Mouse (Mus musculus): ENCODE measurements around the gene Frat2.
"Not testable (repeated sequence)": the region's sequence is repeated elsewhere in the genome, so short reads cannot be mapped to it uniquely, and the experiment has no call there.

Gene Frat2

DNA sequence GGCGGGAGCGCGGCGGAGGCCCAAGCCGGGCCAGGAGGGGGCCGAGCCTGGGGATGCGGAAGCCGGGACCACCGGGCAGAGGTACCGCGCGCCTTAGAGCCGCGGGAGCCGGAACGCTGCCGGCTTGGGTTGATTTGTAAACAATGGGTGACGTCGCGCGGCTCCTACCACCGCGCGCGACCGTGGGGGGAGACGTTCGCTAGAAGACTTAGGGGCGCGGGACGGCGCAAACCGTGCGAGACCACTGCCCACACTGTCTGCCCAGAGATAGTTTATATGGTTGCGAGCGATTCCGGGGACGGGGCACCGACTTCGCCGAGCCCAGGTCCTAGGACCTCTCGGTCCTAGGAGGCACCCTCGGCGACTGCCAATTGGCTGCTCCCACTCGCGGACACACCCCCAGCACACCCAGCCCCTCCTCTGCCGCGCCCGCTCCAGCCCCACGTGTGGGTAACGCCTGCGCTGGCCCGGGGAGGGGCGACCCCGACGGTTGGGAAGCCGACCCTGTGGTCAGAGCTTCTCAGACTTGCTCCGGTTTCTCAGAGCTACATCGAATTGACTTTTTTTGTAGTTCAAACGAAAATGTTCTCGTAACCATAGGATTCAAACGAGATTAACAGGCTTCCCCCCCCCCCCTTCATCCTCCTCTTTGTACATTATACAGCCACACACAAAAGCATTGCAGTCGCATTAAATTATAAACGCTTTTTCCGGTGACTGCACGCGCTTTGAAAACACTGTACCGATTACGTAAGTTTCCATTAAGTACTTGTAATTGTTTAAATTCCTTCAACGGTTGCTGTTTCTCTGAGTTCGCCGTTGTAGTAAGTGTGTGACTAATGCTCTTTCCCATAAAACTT lies at the start of gene Frat2:
Gene Frat2 (minus strand): TSS at position 141 of the 860 bp plus-strand sequence.
- DNase-seq = peak; percentile 91

DNA sequence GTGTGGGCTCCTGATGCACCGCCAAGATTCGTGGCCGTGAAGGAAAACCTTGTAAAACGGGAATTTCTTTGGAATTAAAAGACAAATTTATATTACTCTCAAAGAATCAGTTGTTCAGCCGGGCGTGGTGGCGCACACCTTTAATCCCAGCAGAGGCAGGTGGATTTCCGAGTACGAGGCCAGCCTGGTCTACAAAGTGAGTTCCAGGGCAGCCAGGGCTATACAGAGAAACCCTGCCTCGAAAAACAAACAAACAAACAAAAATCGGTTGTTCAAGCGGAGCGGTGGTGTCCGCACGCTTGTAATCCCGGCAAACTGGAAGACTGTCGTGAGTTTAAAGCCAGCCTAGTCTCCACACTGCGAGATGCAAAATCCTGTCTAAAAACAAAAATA lies 48.4 kb upstream of the Frat2 start:
- no peak for DNase-seq

DNA sequence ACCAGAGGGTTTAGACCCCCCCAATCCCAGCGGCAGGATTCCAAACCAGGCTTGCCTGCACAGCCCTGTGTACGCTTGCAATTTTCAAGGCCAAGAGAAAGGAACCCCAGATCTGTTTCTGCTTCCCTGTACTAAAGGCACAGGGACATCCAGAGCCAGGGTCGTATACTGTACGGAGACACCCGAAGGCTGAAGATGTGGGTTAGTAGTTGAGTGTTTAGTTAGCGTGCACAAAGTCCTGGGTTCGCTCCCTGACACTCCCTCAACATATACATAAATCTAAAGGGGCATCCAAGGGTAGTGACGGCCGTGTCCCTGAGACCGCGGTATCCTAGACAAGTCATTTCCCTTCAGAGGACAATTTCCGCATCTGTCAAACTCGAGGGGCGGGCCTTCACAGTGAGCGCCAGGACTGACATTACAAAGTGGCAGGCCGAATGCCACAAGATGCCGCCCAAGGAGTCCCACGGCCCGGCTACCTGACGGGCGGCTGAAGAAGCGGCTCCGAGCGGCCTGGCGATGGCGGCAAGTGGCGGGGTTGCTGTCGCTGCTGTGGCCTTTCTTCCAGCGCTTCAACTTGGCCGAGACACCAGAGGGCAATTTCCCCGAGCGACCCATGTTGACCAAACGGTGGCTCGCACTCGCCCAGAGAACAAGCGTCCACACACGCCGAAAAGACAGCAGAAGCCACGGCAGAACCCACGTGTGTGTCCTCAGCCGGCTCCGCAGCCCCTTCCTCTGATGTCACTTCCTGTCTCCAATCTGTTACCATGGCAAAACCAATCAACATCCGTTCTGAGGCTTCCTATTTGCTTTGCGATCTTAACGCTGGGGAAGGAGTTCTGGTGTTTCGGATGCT lies 47.8 kb upstream of the Frat2 start, which contains the start of gene Rrp12:
Gene Rrp12 (minus strand): TSS at position 714 of the 859 bp plus-strand sequence.
- DNase-seq = peak; percentile 79

DNA sequence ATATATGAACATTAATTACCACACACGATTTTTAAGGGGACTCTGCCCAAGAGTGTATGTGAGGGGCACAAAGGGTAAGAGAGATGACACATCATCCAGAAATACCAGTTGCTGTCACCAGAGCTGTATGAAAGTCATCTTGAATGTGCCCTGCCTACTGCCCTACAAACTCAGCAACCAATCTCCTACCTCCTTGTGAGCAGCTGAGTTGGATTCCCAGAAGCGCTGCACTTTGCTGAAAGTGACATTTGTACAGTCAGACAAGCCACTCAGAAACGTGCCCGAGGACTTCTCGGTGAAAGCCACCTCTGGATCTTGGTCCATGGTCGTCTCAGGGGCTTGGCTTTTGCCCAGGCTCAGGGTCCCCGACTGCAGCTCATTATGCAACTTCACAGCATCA lies 47.0 kb upstream of the Frat2 start:
- no peak for DNase-seq

DNA sequence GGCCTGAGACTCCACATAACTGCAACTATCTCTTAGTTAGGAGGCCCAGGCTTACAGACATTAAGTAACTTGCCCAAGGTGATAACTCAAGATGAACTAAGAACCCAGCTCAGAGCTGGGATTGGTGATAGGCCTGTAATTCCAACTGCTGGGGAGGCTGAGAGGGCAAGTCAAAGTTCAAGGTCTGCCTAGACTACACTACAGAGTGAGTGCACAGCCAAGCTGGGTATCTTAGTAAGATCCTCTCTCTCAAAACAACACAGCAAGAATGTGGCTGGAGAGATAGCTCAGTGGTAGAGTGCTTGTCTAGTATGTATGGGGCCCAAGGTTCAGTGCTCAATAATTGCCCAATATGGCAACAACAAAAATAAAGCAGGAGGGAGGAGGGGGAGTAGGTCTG lies 40.3 kb upstream of the Frat2 start:
- no peak for DNase-seq

DNA sequence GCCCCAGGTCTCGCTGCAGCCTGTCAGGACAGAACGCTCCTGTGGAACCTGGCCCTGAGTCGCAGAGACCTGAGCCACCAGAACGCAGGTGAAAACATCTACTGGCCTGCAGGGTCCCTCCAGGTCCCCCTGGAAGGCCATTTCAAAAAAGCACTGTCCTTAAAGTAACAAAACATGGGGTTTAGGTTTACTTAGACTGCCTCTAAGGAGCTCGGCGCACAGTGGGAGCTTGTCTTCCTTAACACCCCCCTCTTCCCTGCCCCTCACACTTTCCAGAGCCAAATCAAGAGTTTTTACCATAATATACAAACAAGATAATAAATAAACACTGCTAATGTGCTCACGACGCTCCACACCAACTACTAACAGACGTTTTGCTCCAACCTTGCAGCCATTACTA lies 36.0 kb upstream of the Frat2 start:
- no peak for DNase-seq

DNA sequence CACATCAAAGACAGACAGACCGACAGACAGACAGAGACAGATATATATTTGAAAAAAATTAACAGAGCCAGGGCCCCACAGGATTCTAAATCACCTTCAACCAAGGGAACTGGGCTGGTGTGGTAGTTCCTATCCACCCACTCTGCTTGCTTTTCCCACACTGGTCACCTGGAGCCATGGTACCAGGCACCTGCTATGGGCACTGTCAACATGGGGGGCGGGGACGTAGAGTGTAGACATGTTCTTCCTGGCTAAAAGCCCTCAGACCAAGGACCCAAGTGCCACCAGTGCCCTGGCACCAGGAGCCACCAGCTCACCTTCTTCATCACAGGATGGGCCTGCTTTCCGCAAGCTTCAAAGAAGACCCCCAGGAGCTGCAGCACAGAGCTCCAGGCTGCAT lies 33.9 kb upstream of the Frat2 start:
- no peak for DNase-seq

DNA sequence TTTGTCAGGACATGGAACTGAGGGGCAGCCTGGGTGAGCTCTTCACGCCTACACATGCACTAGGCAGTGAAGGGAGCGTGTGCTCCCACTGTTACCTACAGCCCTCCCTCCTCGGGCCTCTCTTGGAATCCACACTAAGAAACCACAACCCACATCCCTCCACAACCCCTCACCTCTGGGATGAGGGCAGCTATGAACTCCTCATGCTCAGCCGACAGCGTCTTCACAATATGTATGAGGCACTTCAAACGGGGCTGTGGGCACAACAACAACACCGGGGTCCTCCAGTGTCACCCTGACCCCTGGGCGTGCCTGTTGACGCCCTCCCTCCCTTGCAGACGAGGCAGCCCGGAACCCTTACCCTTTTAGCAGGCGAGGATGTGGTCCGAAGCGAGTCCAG lies 26.4 kb upstream of the Frat2 start:
- no peak for DNase-seq

DNA sequence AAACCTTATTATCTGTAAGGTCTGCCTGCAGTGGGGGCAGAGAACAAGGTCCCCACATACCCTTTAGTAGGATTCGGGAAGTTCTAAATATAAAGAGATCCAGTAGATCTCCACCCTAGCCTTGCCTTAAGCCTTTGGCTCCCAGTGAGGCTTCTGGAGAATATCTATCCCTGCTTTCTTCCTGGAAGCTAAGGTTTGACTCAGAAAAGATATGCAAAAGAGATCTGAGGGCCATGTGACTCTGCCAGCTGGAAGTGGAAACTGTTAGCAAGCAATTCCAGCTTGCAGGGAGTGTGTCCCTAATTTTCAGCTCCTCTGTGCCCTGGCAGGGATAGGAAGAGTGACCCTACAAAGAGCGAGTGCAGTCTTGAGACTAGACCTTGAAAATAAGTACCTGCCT lies 24.4 kb upstream of the Frat2 start:
- DNase-seq = no peak

DNA sequence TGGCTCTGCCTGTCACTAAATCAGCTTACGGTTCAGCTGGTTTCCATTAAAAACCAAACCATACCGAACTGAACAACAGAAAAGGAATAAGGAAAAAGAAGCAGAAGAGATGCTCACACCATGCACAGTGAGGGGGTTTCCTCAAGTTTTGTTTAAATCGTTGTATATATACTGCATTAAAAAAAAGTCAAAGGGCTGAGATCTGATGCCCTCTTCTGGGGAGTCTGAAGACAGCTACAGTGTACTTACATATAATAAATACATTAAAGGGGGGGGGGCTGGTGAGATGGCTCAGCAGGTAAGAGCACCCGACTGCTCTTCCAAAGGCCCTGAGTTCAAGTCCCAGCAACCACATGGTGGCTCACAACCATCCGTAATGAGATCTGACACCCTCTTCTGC lies 22.0 kb upstream of the Frat2 start:
- not testable (repeated sequence) for DNase-seq

DNA sequence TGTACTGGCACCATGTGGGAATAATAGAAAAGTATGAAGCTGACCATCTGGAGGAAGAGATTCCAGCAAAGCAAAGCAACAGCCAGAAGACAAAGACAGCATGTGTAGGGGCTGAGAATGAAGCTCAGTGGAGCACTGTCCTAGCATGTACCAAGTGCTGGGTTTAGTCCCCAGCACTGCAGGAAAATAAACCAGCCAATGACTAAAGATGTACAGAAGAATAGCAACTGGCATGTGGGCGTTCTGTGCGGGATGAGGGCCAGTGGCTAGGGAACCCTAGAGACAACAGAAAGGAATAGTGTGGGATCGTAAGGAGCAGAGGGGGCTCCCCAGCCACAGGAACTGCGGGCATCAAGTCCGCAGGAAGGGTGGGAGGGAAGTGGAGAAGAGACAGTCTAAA lies 21.4 kb upstream of the Frat2 start:
- no peak for DNase-seq

DNA sequence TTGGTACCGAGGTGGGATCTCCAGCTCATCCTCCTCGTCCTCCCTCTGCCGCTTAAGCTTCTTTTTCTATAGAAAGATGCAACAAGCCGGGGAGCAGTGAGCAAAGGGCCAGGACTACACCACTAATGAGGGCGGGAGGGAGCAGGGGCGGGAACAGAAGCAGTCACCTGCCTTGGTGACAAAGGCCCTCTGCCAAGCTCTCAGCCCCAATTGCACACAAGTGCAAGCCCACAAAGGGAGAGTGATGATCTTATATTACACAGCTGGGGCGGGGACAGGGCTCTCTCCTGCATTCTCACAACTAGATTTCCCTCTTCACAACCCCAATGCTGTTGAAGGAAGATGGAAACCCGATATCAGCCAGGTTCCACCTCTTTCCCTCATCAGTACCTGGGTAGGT lies 18.8 kb upstream of the Frat2 start:
- DNase-seq = no peak

DNA sequence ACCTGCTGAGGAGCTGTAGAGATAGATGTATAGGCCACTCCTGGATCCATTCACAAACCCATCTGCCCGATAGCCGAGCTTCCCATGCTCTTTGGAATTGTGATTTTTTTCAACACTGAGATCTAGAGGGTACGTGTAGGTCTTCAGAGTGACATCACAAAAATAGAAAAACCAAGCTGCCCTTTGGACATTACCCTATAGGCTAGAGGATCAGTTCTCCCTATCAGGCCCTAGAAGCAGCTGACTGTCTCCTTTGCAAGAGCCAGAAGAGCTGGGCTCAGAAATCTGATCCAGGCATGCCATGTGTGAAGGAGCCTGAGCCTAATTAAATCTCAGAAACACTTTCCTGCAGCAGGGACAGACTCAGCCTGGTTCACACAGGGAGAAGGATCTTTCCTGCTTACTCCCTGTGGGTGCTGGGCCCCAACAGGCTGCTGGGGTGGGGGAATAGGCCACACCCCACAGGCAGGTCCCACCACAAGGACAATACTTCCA lies 9.9 kb upstream of the Frat2 start:
- no peak for DNase-seq

DNA sequence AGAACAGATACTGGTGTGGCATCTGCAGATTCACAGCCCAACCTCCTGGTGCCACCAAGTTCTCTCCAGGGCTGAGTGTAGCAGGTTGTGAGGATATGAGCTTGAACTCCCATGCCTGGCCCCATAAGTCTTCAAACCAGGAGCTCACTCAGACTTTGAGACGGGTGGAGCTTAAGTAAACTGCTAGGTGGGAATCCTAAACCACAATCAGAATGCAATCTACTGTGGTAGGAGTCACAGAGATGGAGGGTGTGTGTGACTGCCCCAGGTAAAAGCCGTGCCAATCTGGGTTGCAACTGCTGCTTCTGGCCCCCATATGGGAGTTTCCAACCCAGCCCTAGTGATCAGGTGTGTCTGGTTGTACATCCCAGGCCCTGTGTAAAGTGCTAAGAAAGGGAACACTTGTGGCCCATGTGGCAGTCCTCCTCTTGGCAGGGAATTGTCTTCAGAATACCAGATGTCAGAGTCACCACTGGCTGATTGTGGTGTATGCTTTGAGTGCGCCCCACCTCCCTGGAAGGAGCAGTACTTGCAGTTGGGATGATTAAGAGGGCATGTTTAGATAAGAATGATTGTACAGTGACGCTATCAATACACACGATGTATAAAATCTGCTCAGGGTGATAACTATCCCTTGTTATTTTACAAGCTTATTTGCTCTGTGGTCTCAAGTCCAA lies 9.3 kb upstream of the Frat2 start:
- DNase-seq = no peak

DNA sequence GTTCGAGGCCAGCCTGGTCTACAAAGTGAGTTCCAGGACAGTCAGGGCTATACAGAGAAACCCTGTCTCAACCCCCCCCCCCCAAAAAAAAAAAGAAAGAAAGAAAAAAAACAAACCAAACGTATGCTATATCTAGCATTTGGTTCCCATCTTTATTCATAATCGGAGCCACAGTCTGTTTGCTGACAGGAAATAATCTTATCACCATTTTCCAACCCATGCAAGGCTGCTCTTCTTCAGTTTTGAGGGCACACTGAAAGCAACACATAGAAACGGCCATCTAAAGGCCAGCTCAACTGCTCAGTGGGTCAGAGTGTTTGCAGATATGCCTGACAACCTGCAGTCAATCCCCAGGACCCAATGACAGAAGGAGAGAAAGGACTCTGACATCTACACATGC lies 4.5 kb upstream of the Frat2 start:
- no peak for DNase-seq

DNA sequence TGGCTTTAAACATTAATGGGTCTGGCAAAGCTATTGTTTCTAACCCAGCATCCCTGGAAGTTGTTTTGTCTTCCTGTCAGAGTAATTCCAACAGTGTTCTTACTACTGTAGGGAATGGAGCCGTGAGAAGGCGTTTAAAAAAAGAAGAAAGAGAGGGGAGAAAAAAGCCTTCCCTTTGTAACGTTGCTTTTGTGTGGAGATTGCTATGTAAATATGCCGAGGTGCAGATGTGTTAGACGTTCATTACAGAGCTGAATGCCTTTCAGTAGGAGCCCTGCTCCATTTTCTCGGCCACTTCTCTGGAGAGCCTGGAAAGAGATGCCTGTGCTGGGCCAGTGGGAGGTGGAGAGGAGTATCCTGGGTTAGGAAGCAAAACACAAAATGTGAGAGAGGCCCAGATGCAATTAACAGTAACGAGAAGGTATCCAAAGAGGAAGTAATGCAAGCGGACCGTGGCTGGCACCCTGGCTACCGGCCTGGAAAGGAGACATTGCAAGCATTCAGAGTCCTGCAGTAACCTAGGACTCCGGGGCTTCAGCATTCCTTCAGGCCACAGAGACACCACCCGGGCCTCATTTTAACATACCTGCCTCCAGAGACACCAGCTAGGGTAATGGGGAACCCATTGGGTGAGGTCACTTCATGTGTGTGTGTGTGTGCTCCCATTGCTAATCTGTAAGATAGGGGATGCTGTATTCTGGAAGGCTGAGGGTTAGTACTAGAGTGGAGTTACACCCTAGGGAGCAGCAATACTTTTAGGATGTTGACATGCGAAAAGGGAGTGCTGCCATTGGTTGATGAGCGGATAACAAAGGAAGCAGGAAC lies 3.0 kb upstream of the Frat2 start:
- no peak for DNase-seq

DNA sequence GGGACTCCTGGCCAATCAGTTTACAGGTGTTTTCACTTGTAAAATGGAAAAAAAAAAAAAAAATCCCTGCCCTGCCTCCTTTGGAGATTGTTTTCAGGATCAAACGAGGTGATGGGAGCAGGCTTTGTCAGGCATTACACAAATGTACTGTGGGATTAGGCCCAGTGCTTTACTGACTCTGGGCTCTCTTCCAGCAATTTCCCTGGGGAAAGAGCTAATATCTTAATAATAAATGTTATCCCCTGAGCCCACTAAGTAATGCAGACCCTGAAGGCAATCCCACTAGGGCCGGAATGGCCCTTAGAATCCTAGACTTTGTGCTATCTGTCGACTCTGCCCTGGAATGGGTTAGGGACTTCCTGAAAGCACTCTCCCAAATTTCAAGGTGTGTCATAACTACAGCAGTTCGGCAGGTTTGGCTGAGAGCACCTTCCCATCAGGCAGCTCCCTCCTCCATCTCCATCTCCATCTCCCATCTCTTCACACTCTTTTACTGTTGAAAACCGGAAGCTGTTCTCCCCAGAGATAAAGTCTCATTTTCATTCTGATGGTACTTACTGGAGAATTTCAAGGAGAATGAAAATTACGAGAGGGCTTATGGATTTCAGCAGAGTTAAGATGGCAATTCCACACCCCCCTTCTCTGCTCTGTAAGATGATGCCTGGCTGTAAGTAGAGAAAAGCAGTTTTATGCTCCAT lies 2.2 kb upstream of the Frat2 start:
- no peak for DNase-seq

DNA sequence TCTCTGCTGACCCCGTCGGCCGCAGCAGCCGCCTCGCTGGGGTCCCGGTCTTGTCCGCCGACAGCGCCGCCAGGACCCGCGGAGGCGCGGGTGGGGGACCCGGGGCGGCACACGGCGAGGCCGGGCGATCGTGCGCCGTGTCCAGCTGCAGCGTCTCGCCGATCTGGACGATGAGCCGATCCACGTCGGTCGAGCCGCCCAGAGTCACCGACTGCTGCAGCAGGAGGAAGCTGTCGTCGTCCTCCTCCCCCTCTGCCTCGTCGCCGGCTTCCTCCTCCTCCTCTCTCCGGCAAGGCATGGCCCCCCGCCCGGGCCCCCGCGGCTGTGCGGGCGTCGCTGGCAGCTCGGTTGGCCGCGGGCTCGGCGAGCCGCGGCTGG lies 329 bp downstream of the Frat2 start:
- DNase-seq = not testable (repeated sequence)

DNA sequence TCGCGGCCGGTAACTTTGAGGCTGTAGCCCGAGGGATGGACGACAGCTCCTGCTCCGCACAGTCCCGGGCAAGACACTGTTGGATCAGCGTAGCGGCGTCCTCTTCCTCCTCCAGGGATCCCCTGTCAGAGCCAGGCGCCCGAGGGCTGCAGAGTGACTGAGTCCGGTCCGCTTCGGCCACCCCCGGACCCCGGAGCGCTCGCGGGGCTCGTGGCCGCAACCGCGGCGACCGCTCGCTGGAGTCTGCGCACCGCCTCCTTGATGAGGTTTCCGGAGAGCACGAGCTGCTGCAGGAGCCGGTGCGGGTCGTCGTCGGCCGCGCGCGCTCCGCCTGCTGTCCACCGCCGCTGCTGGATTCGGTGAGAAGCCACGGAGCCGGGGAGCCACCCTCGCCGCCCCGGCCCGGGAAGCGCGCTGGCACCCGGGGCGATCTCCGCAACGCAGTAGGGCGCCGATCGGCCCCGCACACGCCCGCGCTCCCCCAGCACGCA lies 796 bp downstream of the Frat2 start:
- DNase-seq = peak; percentile 53

DNA sequence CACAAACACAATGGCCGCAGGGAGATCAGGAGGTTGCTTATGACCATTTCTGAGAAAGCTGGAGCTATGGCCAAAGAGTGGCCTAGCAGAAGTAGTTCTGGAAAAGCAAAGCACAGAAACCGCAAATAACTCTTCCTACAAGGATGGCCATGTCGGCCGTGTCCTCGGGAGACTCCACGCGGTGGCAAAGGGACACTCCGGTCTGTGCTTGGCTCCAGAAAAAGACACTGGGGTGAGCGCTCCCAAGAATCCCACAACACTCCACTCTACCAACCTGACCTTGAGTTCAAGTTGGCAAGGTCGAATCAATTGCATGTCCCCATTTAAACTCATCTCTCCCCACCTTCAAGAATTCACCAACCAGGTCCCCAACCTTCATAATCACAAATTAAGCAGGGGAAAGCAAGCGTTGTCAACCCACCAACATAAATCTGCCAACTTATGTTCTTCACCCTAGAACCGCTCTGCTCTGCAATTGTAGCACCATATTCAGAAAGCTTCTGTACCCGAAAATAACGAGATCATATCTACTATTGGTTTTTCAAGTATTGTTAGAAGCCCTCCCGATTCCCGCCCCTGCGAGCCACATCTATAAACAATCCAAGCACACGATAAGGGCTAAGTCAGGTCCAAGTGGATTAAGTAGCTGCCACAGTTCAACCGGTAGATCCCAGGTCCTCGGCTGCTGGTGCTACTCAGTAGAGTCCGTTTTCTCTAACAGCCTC lies 1.4 kb downstream of the Frat2 start:
- DNase-seq = no peak

DNA sequence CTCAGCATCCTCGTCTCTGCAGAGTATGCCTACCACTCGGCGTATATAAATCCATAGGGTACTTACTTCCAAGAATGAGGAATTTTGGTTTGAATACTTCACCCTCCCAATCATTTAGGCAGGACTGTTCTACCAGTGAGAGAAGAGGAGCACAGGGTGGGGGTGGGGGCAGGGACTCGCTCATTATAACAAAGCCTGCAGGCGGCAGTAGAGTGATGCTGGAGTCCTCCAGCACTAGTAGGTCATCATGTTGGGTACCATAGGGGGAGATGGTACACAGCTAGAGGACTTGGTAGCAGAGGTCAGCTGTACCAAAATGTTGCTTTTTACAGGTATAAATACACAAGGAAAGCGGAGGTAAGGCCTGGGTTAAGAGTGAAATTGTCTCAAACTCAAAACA lies 3.6 kb downstream of the Frat2 start:
- no peak for DNase-seq
